ENCODE assay signal across 8 mouse cellular contexts in genomic region chr10:95515293-95515931, GRCm38 (mm10). TPM values are rescaled to one million over a fixed set of nuclear protein-coding genes. Genes with fewer than 3 reads are reported as not detected.
A peak's percentile ranks its signal among the peaks of the same experiment; 100 is the strongest.
DNase-seq lines count a peak whose midpoint lies in the region; ATAC-seq and TF ChIP-seq lines count a peak whose summit lies in the region.

No protein-coding gene starts in this region.

- no peak for TF ChIP-seq CTCF in embryonic fibroblast, embryonic 13.5 days (IDR thresholded peaks at IDR 0.05; ENCODE audit: borderline replicate concordance, insufficient read depth, low read length)

- no peak for TF ChIP-seq POLR2A in embryonic fibroblast, embryonic 13.5 days (IDR thresholded peaks at IDR 0.05; ENCODE audit: low read depth, low read length)

- no peaks in the 10 kb centered on the region for H3K36me3 ChIP-seq in heart, embryonic 15.5 days
- peaks cover 11% of the 10 kb centered on the region for H3K36me3 ChIP-seq in megakaryocyte, embryonic 14.5 days (replicated peaks; ENCODE audit: low read length)
- H3K36me3 ChIP-seq in stomach, embryonic 14.5 days (ENCODE audit: control insufficient read depth, insufficient read depth, low read length), result no peaks in the 10 kb centered on the region

- H3K27ac ChIP-seq in embryonic fibroblast, embryonic 13.5 days (ENCODE audit: insufficient read depth, low read length), result peak overlapping the region; percentile 90
- peak overlapping the region; percentile 99 for H3K27ac ChIP-seq in heart, embryonic 15.5 days
- peak overlapping the region; percentile 98 for H3K27ac ChIP-seq in stomach, embryonic 14.5 days (ENCODE audit: low read length)

- H3K4me1 ChIP-seq in embryonic fibroblast, embryonic 13.5 days (ENCODE audit: control insufficient read depth, insufficient read depth, low read length), result peaks cover 5% of the 10 kb centered on the region; the same call in 1 of the 2 replicates
- H3K4me1 ChIP-seq in heart, embryonic 15.5 days (replicated peaks), result peaks cover 14% of the 10 kb centered on the region
- H3K4me1 ChIP-seq in megakaryocyte, embryonic 14.5 days, result peaks cover 35% of the 10 kb centered on the region
- H3K4me1 ChIP-seq in stomach, embryonic 14.5 days (ENCODE audit: control insufficient read depth, insufficient read depth, low read length), result peaks cover 8% of the 10 kb centered on the region

- DNase-seq in ovary, postnatal 14 days (ENCODE audit: low spot score), result peak; percentile 31
- DNase-seq in ovary, adult 18-20 months (ENCODE audit: low spot score), result no peak
- peak; percentile 71 for DNase-seq in adrenal gland, postnatal 10 days
- DNase-seq in kidney, postnatal 25 days, result peak; percentile 32 to 72

- under 1% methylated on average over 76 of the region's 80 CpGs for WGBS in heart, embryonic 15.5 days
- WGBS in stomach, embryonic 14.5 days, result under 1% methylated on average over 72 of the region's 80 CpGs

- H3K27me3 ChIP-seq in heart, embryonic 15.5 days, result no peaks in the 10 kb centered on the region
- no peaks in the 10 kb centered on the region for H3K27me3 ChIP-seq in megakaryocyte, embryonic 14.5 days (replicated peaks)
- no peaks in the 10 kb centered on the region for H3K27me3 ChIP-seq in stomach, embryonic 14.5 days (ENCODE audit: control insufficient read depth, insufficient read depth, low read length)

- no peaks in the 10 kb centered on the region for H3K9me3 ChIP-seq in heart, embryonic 15.5 days (replicated peaks)
- peaks cover 5% of the 10 kb centered on the region for H3K9me3 ChIP-seq in megakaryocyte, embryonic 14.5 days
- H3K9me3 ChIP-seq in stomach, embryonic 14.5 days (ENCODE audit: control insufficient read depth, low read depth, low read length), result no peaks in the 10 kb centered on the region

- H3K4me3 ChIP-seq in embryonic fibroblast, embryonic 13.5 days (ENCODE audit: insufficient read depth, low read length), result peak overlapping the region; percentile 96
- peak overlapping the region; percentile 94 for H3K4me3 ChIP-seq in heart, embryonic 15.5 days
- peak overlapping the region; percentile 95 for H3K4me3 ChIP-seq in megakaryocyte, embryonic 14.5 days (replicated peaks)
- H3K4me3 ChIP-seq in stomach, embryonic 14.5 days (ENCODE audit: low read depth, low read length), result peak overlapping the region; percentile 99

- peak overlapping the region; percentile 95 for H3K9ac ChIP-seq in heart, embryonic 15.5 days
- H3K9ac ChIP-seq in stomach, embryonic 14.5 days (replicated peaks; ENCODE audit: low read depth, low read length), result peak overlapping the region; percentile 97

- ATAC-seq in heart, embryonic 15.5 days (replicated peaks; ENCODE audit: insufficient number of reproducible peaks, insufficient read depth, low FRiP score, low read depth), result peak; percentile 66
- ATAC-seq in stomach, embryonic 14.5 days (ENCODE audit: insufficient number of reproducible peaks, insufficient read depth, low FRiP score, low read depth), result peak; percentile 59; the same call in 1 of the 2 replicates

- H3K4me2 ChIP-seq in heart, embryonic 15.5 days, result peak overlapping the region; percentile 67
- peak overlapping the region; percentile 61 for H3K4me2 ChIP-seq in stomach, embryonic 14.5 days (replicated peaks; ENCODE audit: low read depth, low read length)

RNA-seq across cellular contexts. Expression of gene Ube2n, which starts 0.5 kb away (rescaled TPM):
- 100 to 1,000 TPM; 114 to 116 TPM for total RNA-seq in adrenal gland, postnatal 10 days (2021)
- 167 and 200 TPM in 2 replicates for polyA plus RNA-seq in embryonic fibroblast, embryonic 13.5 days (2011; ENCODE audit: insufficient read length, low read depth, missing spikeins)
- polyA plus RNA-seq in heart, embryonic 15.5 days (2015; fragmentation: Nextera tagmentation; extraction: Ambion mirVana), result 231 and 245 TPM in 2 replicates
- 8.5 and 45.8 TPM in 2 replicates for polyA plus RNA-seq in megakaryocyte, embryonic 14.5 days (2012; ENCODE audit: insufficient read depth, low replicate concordance)
- 315 and 333 TPM in 2 replicates for polyA plus RNA-seq in stomach, embryonic 14.5 days (2014; fragmentation: Nextera tagmentation; extraction: Ambion mirVana)

RNA-seq across cellular contexts. Expression of gene Mrpl42, which starts 13.7 kb away (rescaled TPM):
- 100 to 1,000 TPM; 174 to 198 TPM for total RNA-seq in adrenal gland, postnatal 10 days (2021)
- 92.7 and 93.8 TPM in 2 replicates for polyA plus RNA-seq in embryonic fibroblast, embryonic 13.5 days (2011; ENCODE audit: insufficient read length, low read depth, missing spikeins)
- polyA plus RNA-seq in heart, embryonic 15.5 days (2015; fragmentation: Nextera tagmentation; extraction: Ambion mirVana), result 484 and 664 TPM in 2 replicates
- polyA plus RNA-seq in megakaryocyte, embryonic 14.5 days (2012; ENCODE audit: insufficient read depth, low replicate concordance), result 10.3 and 16.3 TPM in 2 replicates
- 338 and 366 TPM in 2 replicates for polyA plus RNA-seq in stomach, embryonic 14.5 days (2014; fragmentation: Nextera tagmentation; extraction: Ambion mirVana)

RNA-seq across cellular contexts. Expression of gene Nudt4, which starts 48.5 kb away (rescaled TPM):
- total RNA-seq in adrenal gland, postnatal 10 days (2021), result 100 to 1,000 TPM; 106 to 108 TPM
- polyA plus RNA-seq in embryonic fibroblast, embryonic 13.5 days (2011; ENCODE audit: insufficient read length, low read depth, missing spikeins), result 77.1 and 86.5 TPM in 2 replicates
- polyA plus RNA-seq in heart, embryonic 15.5 days (2015; fragmentation: Nextera tagmentation; extraction: Ambion mirVana), result 68.7 and 71.6 TPM in 2 replicates
- polyA plus RNA-seq in megakaryocyte, embryonic 14.5 days (2012; ENCODE audit: insufficient read depth, low replicate concordance), result 15.9 and 18.1 TPM in 2 replicates
- polyA plus RNA-seq in stomach, embryonic 14.5 days (2014; fragmentation: Nextera tagmentation; extraction: Ambion mirVana), result 70.6 and 73.3 TPM in 2 replicates
